In genomic region chr5:75561231-75561630, GRCm38 (mm10) we compare ENCODE assay signal across 22 mouse cellular contexts. TPM values are rescaled to one million over a fixed set of nuclear protein-coding genes. Genes with fewer than 3 reads are reported as not detected.
DNase-seq lines count a peak whose midpoint lies in the region; ATAC-seq and TF ChIP-seq lines count a peak whose summit lies in the region.
"Had no signal": no experiment of that assay in that cellular context is flagged by ENCODE, and none has a peak within 500 bp of the region (broad histone marks: within the 10 kb centered on the region; RNA-seq: fewer than 3 reads in every experiment).

No protein-coding gene starts in this region.

- H3K9ac ChIP-seq in neural tube, embryonic 15.5 days (replicated peaks), result no peak overlapping the region
- H3K9ac ChIP-seq: embryonic facial prominence, embryonic 13.5 days; embryonic facial prominence, embryonic 15.5 days; forebrain, embryonic 12.5 days had no signal

- peak; percentile 59 for DNase-seq in adrenal gland, adult 2 months
- DNase-seq in adrenal gland, postnatal 4 days (ENCODE audit: low spot score in 2 of 2), result no peak
- peak; percentile 32 for DNase-seq in adrenal gland, postnatal 10 days
- peak; percentile 18 for DNase-seq in adrenal gland, postnatal 25 days
- no peak for DNase-seq in left cerebral cortex, postnatal 25 days (ENCODE audit: low spot score in 2 of 2)
- no peak for DNase-seq in gastrocnemius, adult 2 months
- DNase-seq: cerebellum, adult 11 months; cerebellum, adult 18-20 months; cerebellum, adult 8-10 months; cerebellum, adult 9-11 months; cerebellum, postnatal 14 days; cerebellum, postnatal 36 days; embryo, embryonic 11 days had no signal

- WGBS in neural tube, embryonic 15.5 days, result 96% methylated on average over 2 of the region's 2 CpGs

- no peak for ATAC-seq in neural tube, embryonic 15.5 days (ENCODE audit: low FRiP score)
- ATAC-seq: forebrain, embryonic 14.5 days; forebrain, embryonic 16.5 days had no signal

- no peak overlapping the region for H3K4me2 ChIP-seq in neural tube, embryonic 15.5 days
- H3K4me2 ChIP-seq: embryonic facial prominence, embryonic 13.5 days; embryonic facial prominence, embryonic 15.5 days; forebrain, embryonic 12.5 days had no signal

- no peak overlapping the region for H3K4me3 ChIP-seq in neural tube, embryonic 15.5 days (replicated peaks)
- H3K4me3 ChIP-seq in gastrocnemius, adult 2 months, result no peak overlapping the region
- H3K4me3 ChIP-seq: embryonic facial prominence, embryonic 13.5 days; embryonic facial prominence, embryonic 15.5 days; erythroblast, embryonic 14.5 days; forebrain, embryonic 10.5 days; forebrain, embryonic 12.5 days had no signal

- intact Hi-C loops in left cerebral cortex, postnatal 25 days (cut with DNase I), result loop anchor here (10.0 kb wide), 1 partner anchor 564 kb away; no protein-coding TSS in a partner anchor
- intact Hi-C loops in gastrocnemius, adult 2 months (cut with DNase I), result no loop called here

- no peak overlapping the region for H3K27ac ChIP-seq in neural tube, embryonic 15.5 days (replicated peaks)
- H3K27ac ChIP-seq in gastrocnemius, adult 2 months, result no peak overlapping the region
- H3K27ac ChIP-seq: embryonic facial prominence, embryonic 13.5 days; embryonic facial prominence, embryonic 15.5 days; forebrain, embryonic 10.5 days; forebrain, embryonic 12.5 days had no signal

- H3K9me3 ChIP-seq in neural tube, embryonic 15.5 days (replicated peaks), result no peaks in the 10 kb centered on the region
- H3K9me3 ChIP-seq: embryonic facial prominence, embryonic 13.5 days; embryonic facial prominence, embryonic 15.5 days; forebrain, embryonic 10.5 days; forebrain, embryonic 12.5 days had no signal

- no peaks in the 10 kb centered on the region for H3K27me3 ChIP-seq in neural tube, embryonic 15.5 days (replicated peaks)
- H3K27me3 ChIP-seq: embryonic facial prominence, embryonic 13.5 days; embryonic facial prominence, embryonic 15.5 days had no signal

- no peaks in the 10 kb centered on the region for H3K36me3 ChIP-seq in neural tube, embryonic 15.5 days
- H3K36me3 ChIP-seq: embryonic facial prominence, embryonic 13.5 days; embryonic facial prominence, embryonic 15.5 days; forebrain, embryonic 10.5 days; forebrain, embryonic 12.5 days had no signal

- no peak for TF ChIP-seq CTCF in gastrocnemius, adult 2 months (IDR thresholded peaks at IDR 0.05)

- no peaks in the 10 kb centered on the region for H3K4me1 ChIP-seq in neural tube, embryonic 15.5 days
- H3K4me1 ChIP-seq: embryonic facial prominence, embryonic 13.5 days; embryonic facial prominence, embryonic 15.5 days; forebrain, embryonic 12.5 days had no signal

RNA-seq across cellular contexts. Expression of gene Kit, which starts 13.5 kb away (rescaled TPM):
- total RNA-seq in adrenal gland, adult 2 months (2021), result 1 to 10 TPM; 2.2 to 3.8 TPM
- polyA plus RNA-seq in adrenal gland, adult 2 months (2012; rRNA removed), result 2.4 and 3.0 TPM in 2 replicates
- total RNA-seq in adrenal gland, postnatal 4 days (2021), result 10 to 100 TPM; 25.1 to 28.7 TPM
- total RNA-seq in adrenal gland, postnatal 10 days (2021), result 10 to 100 TPM in 1 of 2 experiments, 1 to 10 TPM in 1; 9.3 to 14.1 TPM
- total RNA-seq in adrenal gland, postnatal 25 days (2021), result 5.6 and 10.2 TPM in 2 replicates
- 44.2 and 46.0 TPM in 2 replicates for polyA plus RNA-seq in neural tube, embryonic 15.5 days (2015; fragmentation: Nextera tagmentation; extraction: Ambion mirVana)
- total RNA-seq in left cerebral cortex, postnatal 25 days (2021), result 10 to 100 TPM; 31.3 to 32.1 TPM
- total RNA-seq in gastrocnemius, adult 2 months (2021), result 1 to 10 TPM in 1 of 2 experiments, under 1 TPM in 1; 0.64 to 1.5 TPM
- polyA plus RNA-seq: C2C12 had no signal

Comparison
In these comparisons a context has a peak if more than half of its experiments do, and no peak if none do; other contexts are left out.
1. DNase-seq: peak in adrenal gland, adult 2 months (single experiment), adrenal gland, postnatal 10 days (single experiment) and adrenal gland, postnatal 25 days (single experiment); none in adrenal gland, postnatal 4 days (0 of 2), left cerebral cortex, postnatal 25 days (0 of 2) and gastrocnemius, adult 2 months (single experiment).